Mouse (Mus musculus): Measurements from ENCODE around the gene Lrrc27.

- TF ChIP-seq POLR2A (IDR thresholded peaks at IDR 0.05; ENCODE audit: control insufficient read depth, low read depth, low read length) (no peak), CTCF (IDR thresholded peaks at IDR 0.05; ENCODE audit: control insufficient read depth, insufficient read depth, insufficient replicate concordance, low read depth, low read length) (no peak)
Measured at GRCm38 (mm10) chr7:139266886-139267870, 54.4 kb downstream of the Lrrc27 start.
